Mouse (Mus musculus) lung, adult 2 months (tissue): ENCODE results near the gene Fbln2.

Experiments
- CTCF ChIP-seq: fragments of 200-500 bp; IDR thresholded peaks from 2 replicates; pipeline ENCODE4 v1.5.1; 2011; ENCODE audit warnings: mild to moderate bottlenecking, low read length, control low read depth; ENCODE audit not compliant: insufficient read depth
- POLR2A ChIP-seq: fragments of 200-500 bp; IDR thresholded peaks from 2 replicates; pipeline ENCODE4 v1.6.1; 2011; ENCODE audit warnings: low read depth, mild to moderate bottlenecking, control low read depth, low read length, borderline replicate concordance; ENCODE audit errors: extremely low read depth

DNA sequence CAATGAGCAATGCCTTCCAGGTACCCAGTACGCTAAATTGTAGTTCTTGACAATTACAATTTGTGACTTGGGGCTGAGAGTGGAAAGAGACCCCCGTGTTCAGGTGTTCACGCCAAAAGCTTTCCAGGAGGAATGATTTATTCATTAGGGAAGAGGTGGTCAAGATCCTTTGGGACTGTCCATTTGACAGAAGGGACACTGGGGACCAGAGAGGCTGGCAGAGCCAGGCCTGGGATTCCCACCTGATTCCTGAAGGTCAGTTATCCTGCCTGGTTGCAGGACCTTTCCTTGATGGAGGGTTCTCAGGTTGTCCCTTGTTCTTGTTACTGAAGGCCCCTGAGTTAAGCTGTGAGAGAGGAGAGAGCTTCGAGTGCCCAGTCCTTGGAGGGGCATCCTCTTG is 74.9 kb downstream of the Fbln2 start:
- no peak for TF ChIP-seq CTCF
- TF ChIP-seq POLR2A = no peak
